Mouse (Mus musculus): Measurements from ENCODE around the gene Tm7sf3. TPM values are rescaled to one million over a fixed set of nuclear protein-coding genes. Genes with fewer than 3 reads are reported as not detected.
"Not testable (repeated sequence)": the region's sequence is repeated elsewhere in the genome, so short reads cannot be mapped to it uniquely, and the experiment has no call there.

The Tm7sf3 gene
- polyA plus RNA-seq, 1 experiment from 2014 or later: 25.2 TPM

GRCm38 (mm10) chr6:146572073-146572472 is 70.6 kb downstream of the Tm7sf3 start:
- Histone ChIP-seq H3K36me3 (replicated peaks) (peaks cover 17% of the 10 kb centered on the region), H3K4me1 (replicated peaks) (peaks cover 24% of the 10 kb centered on the region), H3K27me3 (no peaks in the 10 kb centered on the region), H3K4me3 (replicated peaks) (no peak overlapping the region), H3K9ac (no peak overlapping the region), H3K27ac (replicated peaks) (no peak overlapping the region), H3K4me2 (no peak overlapping the region), H3K9me3 (replicated peaks) (no peaks in the 10 kb centered on the region)
- no peak for ATAC-seq (ENCODE audit: insufficient read depth)

- not testable (repeated sequence) for H3K4me3 ChIP-seq (replicated peaks); H3K4me2 ChIP-seq; ATAC-seq (ENCODE audit: insufficient read depth); H3K27me3 ChIP-seq; H3K9ac ChIP-seq; H3K9me3 ChIP-seq (replicated peaks); H3K27ac ChIP-seq (replicated peaks); H3K4me1 ChIP-seq (replicated peaks)
- 69% methylated on average over 1 of the region's 1 CpGs for WGBS (ENCODE audit: insufficient replicate concordance)
- H3K36me3 ChIP-seq (replicated peaks): peaks cover 53% of the 10 kb centered on the region
These were observed 80.2 kb downstream of the Tm7sf3 start for GRCm38 (mm10) chr6:146562461-146562860.

Other genes starting within 250 kb of the Tm7sf3 start
- gene Itpr2, start 140.6 kb downstream of the Tm7sf3 start, polyA plus RNA-seq (2015; fragmentation: Nextera tagmentation; extraction: Ambion mirVana): 4.2 and 5.4 TPM in 2 replicates
- 81.0 and 83.4 TPM in 2 replicates for gene Fgfr1op2, start 65.6 kb downstream of the Tm7sf3 start, polyA plus RNA-seq (2015; fragmentation: Nextera tagmentation; extraction: Ambion mirVana)
- 29.4 and 30.3 TPM in 2 replicates for gene Ints13, start 65.0 kb downstream of the Tm7sf3 start, polyA plus RNA-seq (2015; fragmentation: Nextera tagmentation; extraction: Ambion mirVana)
- gene Med21, start 277 bp downstream of the Tm7sf3 start, polyA plus RNA-seq (2015; fragmentation: Nextera tagmentation; extraction: Ambion mirVana): 57.6 and 59.1 TPM in 2 replicates
- 3.8 and 4.5 TPM in 2 replicates for gene Stk38l, start 82.2 kb upstream of the Tm7sf3 start, polyA plus RNA-seq (2015; fragmentation: Nextera tagmentation; extraction: Ambion mirVana)
- 0.43 and 0.70 TPM in 2 replicates for gene Arntl2, start 153.2 kb upstream of the Tm7sf3 start, polyA plus RNA-seq (2015; fragmentation: Nextera tagmentation; extraction: Ambion mirVana)
- not detected in 2 replicates for gene Smco2, start 207.3 kb upstream of the Tm7sf3 start, polyA plus RNA-seq (2015; fragmentation: Nextera tagmentation; extraction: Ambion mirVana)
- 9.7 and 10.0 TPM in 2 replicates for gene Ppfibp1, start 245.7 kb upstream of the Tm7sf3 start, polyA plus RNA-seq (2015; fragmentation: Nextera tagmentation; extraction: Ambion mirVana)

All from liver, embryonic 15.5 days (tissue).